Mouse (Mus musculus): ENCODE measurements around the gene Mief1. TPM values are rescaled to one million over a fixed set of nuclear protein-coding genes. Genes with fewer than 3 reads are reported as not detected.
A peak's percentile ranks its signal among the peaks of the same experiment; 100 is the strongest.

The Mief1 gene
- total RNA-seq, 2 experiments from 2014 or later: 44.7 to 49.2 TPM

GRCm38 (mm10) chr15:80225796-80226195 is 8.0 kb upstream of the Mief1 start:
- peak; percentile 63 to 71 for DNase-seq

GRCm38 (mm10) chr15:80228071-80228800 is 5.6 kb upstream of the Mief1 start:
- DNase-seq: no peak

- DNase-seq: no peak
Observed at GRCm38 (mm10) chr15:80232331-80232730, 1.5 kb upstream of the Mief1 start.

- no peak for DNase-seq
Observed at GRCm38 (mm10) chr15:80233053-80233452, 765 bp upstream of the Mief1 start.

- no peak for DNase-seq
Observed at GRCm38 (mm10) chr15:80235535-80235934, 1.7 kb downstream of the Mief1 start, which contains the start of gene AC140267.1. TSS of gene AC140267.1 (plus strand) at chr15:80235835.

- no peak for DNase-seq
Observed at GRCm38 (mm10) chr15:80248135-80248534, 14.3 kb downstream of the Mief1 start.

GRCm38 (mm10) chr15:80248596-80248995 is 14.8 kb downstream of the Mief1 start:
- no peak for DNase-seq

GRCm38 (mm10) chr15:80249672-80250071 is 15.9 kb downstream of the Mief1 start:
- DNase-seq: peak in 1 of 2 experiments; percentile 54

GRCm38 (mm10) chr15:80250586-80250985 is 16.8 kb downstream of the Mief1 start:
- DNase-seq: no peak

- DNase-seq: no peak
Observed at GRCm38 (mm10) chr15:80253530-80253929, 19.7 kb downstream of the Mief1 start.

GRCm38 (mm10) chr15:80254207-80254606 is 20.4 kb downstream of the Mief1 start:
- DNase-seq: peak; percentile 84 to 86

GRCm38 (mm10) chr15:80254847-80255645 is 21.2 kb downstream of the Mief1 start, which contains the start of gene Atf4:
TSS of gene Atf4 (plus strand) at chr15:80255184.
- DNase-seq: peak; percentile 97

- peak; percentile 91 to 93 for DNase-seq
Observed at GRCm38 (mm10) chr15:80255646-80256121, 21.9 kb downstream of the Mief1 start.

GRCm38 (mm10) chr15:80256242-80256641 is 22.4 kb downstream of the Mief1 start:
- DNase-seq: no peak

GRCm38 (mm10) chr15:80256656-80257601 is 23.1 kb downstream of the Mief1 start:
- DNase-seq: no peak

GRCm38 (mm10) chr15:80257602-80258239 is 23.9 kb downstream of the Mief1 start:
- no peak for DNase-seq

- DNase-seq: peak; percentile 29 to 37
Observed at GRCm38 (mm10) chr15:80258240-80259170, 24.7 kb downstream of the Mief1 start.

- DNase-seq: no peak
Observed at GRCm38 (mm10) chr15:80259406-80260045, 25.7 kb downstream of the Mief1 start.

- DNase-seq: peak; percentile 86 to 89
Observed at GRCm38 (mm10) chr15:80260677-80261076, 26.9 kb downstream of the Mief1 start.

GRCm38 (mm10) chr15:80261100-80261499 is 27.3 kb downstream of the Mief1 start:
- no peak for DNase-seq

All from adrenal gland, postnatal 36 days (tissue).